Mouse (Mus musculus): ENCODE results near the gene E030018B13Rik. TPM values are rescaled to one million over a fixed set of nuclear protein-coding genes. Genes with fewer than 3 reads are reported as not detected.

Gene E030018B13Rik
- polyA plus RNA-seq (2012; rRNA removed) (not detected in 2 replicates), polyA plus RNA-seq (2014; fragmentation: Nextera tagmentation; extraction: Ambion mirVana) (not detected in 2 replicates)

DNA sequence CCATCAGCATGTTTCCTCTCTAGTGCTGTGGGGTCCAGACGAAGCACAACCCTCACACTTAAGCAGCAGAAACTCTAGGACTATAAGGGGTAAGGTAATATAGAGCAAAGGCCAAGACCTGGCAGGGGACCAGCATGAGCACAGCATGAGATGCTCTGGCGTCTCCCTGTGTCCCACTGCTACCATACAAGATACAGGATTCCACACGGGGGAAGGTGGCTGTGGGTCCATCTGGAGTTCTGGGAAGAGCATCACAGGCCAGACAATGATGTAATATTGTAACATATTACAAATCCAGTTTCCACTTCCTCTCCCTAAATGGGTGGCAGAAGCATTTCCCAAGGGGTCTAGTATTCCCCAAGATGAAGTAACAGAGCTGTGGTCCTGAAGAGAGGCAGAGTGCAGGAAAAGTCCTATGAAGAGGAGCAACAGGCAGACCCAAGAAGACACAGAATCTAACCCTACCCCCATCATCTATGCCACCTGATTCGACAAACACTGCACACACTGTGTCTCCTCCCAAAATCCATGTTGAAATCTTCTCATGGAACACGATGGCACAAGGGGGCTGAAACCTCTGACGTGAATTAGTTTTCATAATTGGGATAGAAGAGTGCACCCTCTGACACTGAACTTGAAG, at the start of gene E030018B13Rik:
Gene E030018B13Rik, plus strand, starts transcription at position 590 of the 640 bp plus-strand sequence.
- no peaks in the 10 kb centered on the region for H3K36me3 ChIP-seq (replicated peaks; ENCODE audit: control insufficient read depth, insufficient read depth, low read depth)
- no peaks in the 10 kb centered on the region for H3K9me3 ChIP-seq (ENCODE audit: control insufficient read depth, low read length)
- 70% methylated on average over 6 of the region's 6 CpGs for WGBS (ENCODE audit: insufficient replicate concordance)
- TF ChIP-seq EP300 (IDR thresholded peaks at IDR 0.05; ENCODE audit: low read depth) (no peak), CTCF (IDR thresholded peaks at IDR 0.05; ENCODE audit: low read depth) (no peak)
- peaks cover 9 to 38% of the 10 kb centered on the region in 2 experiments for H3K4me1 ChIP-seq (replicated peaks; ENCODE audit: control insufficient read depth in 2 of 2, insufficient read depth in 2 of 2, low read length in 1 of 2)
- no peak for DNase-seq (ENCODE audit: low read depth in 3 of 3, low spot score in 3 of 3)
- no peak within 1 kb of the TSS for H3K9ac ChIP-seq (replicated peaks)
- no peak within 1 kb of the TSS for H3K4me3 ChIP-seq (ENCODE audit: insufficient read depth in 1 of 2, low read depth in 2 of 2, low read length in 2 of 2)
- no peak for ATAC-seq (ENCODE audit: insufficient read depth)
- no peak within 1 kb of the TSS for H3K4me2 ChIP-seq (ENCODE audit: low read depth)
- no peak within 1 kb of the TSS for H3K27ac ChIP-seq
- no peaks in the 10 kb centered on the region for H3K27me3 ChIP-seq (ENCODE audit: control insufficient read depth, insufficient read depth, low read length)

DNA sequence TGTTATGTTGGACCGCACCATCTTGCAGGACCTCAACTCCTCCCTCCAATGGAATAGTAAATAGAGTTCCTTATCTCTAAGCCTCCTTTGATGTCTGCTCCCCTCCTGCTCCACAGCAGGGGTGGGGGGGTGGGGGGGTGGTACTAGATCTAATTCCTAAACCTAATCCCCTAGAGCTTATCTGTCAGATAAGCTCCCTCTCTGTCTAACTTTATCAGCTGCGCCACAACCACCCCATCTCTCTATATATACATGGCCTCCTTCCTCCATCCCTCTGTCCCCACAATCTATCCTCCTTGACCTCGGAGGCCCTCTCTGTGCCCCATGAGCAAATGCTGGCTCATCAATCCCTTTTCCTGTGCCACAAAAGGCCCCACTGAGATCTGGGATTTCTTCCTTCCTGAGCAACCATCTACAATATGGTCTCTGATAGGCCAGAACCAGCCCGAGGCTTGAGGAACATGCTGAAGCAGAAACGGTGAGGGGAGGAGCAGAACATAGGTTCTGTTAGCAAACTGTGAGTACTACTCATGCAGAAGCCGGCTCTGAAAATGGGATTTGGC, 48.2 kb upstream of the E030018B13Rik start:
- Histone ChIP-seq H3K27me3 (ENCODE audit: control insufficient read depth, insufficient read depth, low read length) (no peaks in the 10 kb centered on the region), H3K36me3 (replicated peaks; ENCODE audit: control insufficient read depth, insufficient read depth, low read depth) (no peaks in the 10 kb centered on the region), H3K9me3 (ENCODE audit: control insufficient read depth, low read length) (no peaks in the 10 kb centered on the region), H3K27ac (no peak overlapping the region), H3K4me2 (ENCODE audit: low read depth) (no peak overlapping the region), H3K4me1 (replicated peaks; ENCODE audit: control insufficient read depth in 2 of 2, insufficient read depth in 2 of 2, low read length in 1 of 2) (0 out of 4 replicates have a peak, but pooled peaks cover 0 to 2% of the 10 kb centered on the region in 2 experiments), H3K9ac (replicated peaks) (no peak overlapping the region), H3K4me3 (ENCODE audit: insufficient read depth in 1 of 2, low read depth in 2 of 2, low read length in 2 of 2) (no peak overlapping the region)
- TF ChIP-seq EP300 (IDR thresholded peaks at IDR 0.05; ENCODE audit: low read depth) (no peak), CTCF (IDR thresholded peaks at IDR 0.05; ENCODE audit: low read depth) (no peak)
- 25% methylated on average over 6 of the region's 6 CpGs for whole genome bisulfite sequencing (ENCODE audit: insufficient replicate concordance)
- DNase-seq (ENCODE audit: low read depth in 3 of 3, low spot score in 3 of 3) (no peak), ATAC-seq (ENCODE audit: insufficient read depth) (no peak)

DNA sequence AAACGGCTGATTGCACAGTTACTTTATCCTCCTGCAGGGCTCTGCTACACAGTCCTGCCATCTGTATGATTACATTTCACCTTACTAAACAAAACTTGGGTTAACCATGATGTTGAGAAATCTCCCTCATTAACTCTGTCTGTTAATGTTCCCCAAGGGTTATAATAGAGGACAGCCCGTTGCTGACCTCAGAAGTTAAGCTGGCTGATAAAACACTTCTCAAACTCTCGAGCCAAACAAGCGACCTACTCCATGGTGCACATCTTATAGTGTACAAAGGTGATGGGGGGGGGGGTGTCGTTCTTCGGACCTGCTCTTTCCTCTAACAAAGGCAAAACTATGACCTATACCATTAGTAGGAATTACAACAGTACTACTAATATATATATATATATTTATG, 45.0 kb upstream of the E030018B13Rik start:
- Histone ChIP-seq H3K4me2 (ENCODE audit: low read depth) (no peak overlapping the region), H3K27ac (no peak overlapping the region), H3K27me3 (ENCODE audit: control insufficient read depth, insufficient read depth, low read length) (no peaks in the 10 kb centered on the region), H3K9ac (replicated peaks) (no peak overlapping the region), H3K4me1 (replicated peaks; ENCODE audit: control insufficient read depth in 2 of 2, insufficient read depth in 2 of 2, low read length in 1 of 2) (0 out of 4 replicates have a peak, but pooled peaks cover 0 to 2% of the 10 kb centered on the region in 2 experiments), H3K36me3 (replicated peaks; ENCODE audit: control insufficient read depth, insufficient read depth, low read depth) (no peaks in the 10 kb centered on the region), H3K4me3 (ENCODE audit: insufficient read depth in 1 of 2, low read depth in 2 of 2, low read length in 2 of 2) (no peak overlapping the region), H3K9me3 (ENCODE audit: control insufficient read depth, low read length) (no peaks in the 10 kb centered on the region)
- WGBS (ENCODE audit: insufficient replicate concordance), result 56% methylated on average over 6 of the region's 6 CpGs
- TF ChIP-seq EP300 (IDR thresholded peaks at IDR 0.05; ENCODE audit: low read depth), result no peak
- TF ChIP-seq CTCF (IDR thresholded peaks at IDR 0.05; ENCODE audit: low read depth), result no peak
- DNase-seq (ENCODE audit: low read depth in 3 of 3, low spot score in 3 of 3), result no peak
- no peak for ATAC-seq (ENCODE audit: insufficient read depth)

DNA sequence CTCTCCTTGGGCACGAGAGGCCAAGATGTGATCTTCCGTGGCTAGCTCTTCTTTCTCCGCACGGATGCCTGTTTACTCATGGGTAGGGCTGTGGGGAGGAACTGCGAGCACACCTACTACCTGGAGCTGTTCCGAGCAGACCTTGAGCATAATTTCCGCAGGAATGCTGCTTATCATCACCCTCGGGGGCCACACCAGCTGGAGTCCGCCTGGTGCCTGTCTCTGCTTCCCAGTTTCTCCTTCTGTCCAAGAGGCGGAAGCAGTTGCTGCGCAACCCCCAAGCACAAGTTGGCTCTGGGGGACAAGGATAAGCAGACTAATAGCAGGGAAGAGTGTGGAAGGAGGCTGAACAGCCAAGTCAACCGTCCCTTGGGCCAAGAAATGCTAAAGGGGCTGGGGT, 42.8 kb upstream of the E030018B13Rik start:
- Histone ChIP-seq H3K27ac (no peak overlapping the region), H3K9ac (replicated peaks) (no peak overlapping the region), H3K36me3 (replicated peaks; ENCODE audit: control insufficient read depth, insufficient read depth, low read depth) (no peaks in the 10 kb centered on the region), H3K4me1 (replicated peaks; ENCODE audit: control insufficient read depth in 2 of 2, insufficient read depth in 2 of 2, low read length in 1 of 2) (peaks cover 0 to 3% of the 10 kb centered on the region in 2 experiments; a peak in 1 of 4 replicates), H3K4me3 (ENCODE audit: insufficient read depth in 1 of 2, low read depth in 2 of 2, low read length in 2 of 2) (no peak overlapping the region), H3K4me2 (ENCODE audit: low read depth) (no peak overlapping the region), H3K9me3 (ENCODE audit: control insufficient read depth, low read length) (no peaks in the 10 kb centered on the region), H3K27me3 (ENCODE audit: control insufficient read depth, insufficient read depth, low read length) (no peaks in the 10 kb centered on the region)
- TF ChIP-seq EP300 (IDR thresholded peaks at IDR 0.05; ENCODE audit: low read depth), result no peak
- no peak for TF ChIP-seq CTCF (IDR thresholded peaks at IDR 0.05; ENCODE audit: low read depth)
- ATAC-seq (ENCODE audit: insufficient read depth) (no peak), DNase-seq (ENCODE audit: low read depth in 3 of 3, low spot score in 3 of 3) (no peak)
- WGBS (ENCODE audit: insufficient replicate concordance), result 52% methylated on average over 12 of the region's 12 CpGs

- no peak for TF ChIP-seq CTCF (IDR thresholded peaks at IDR 0.05; ENCODE audit: low read depth)
- TF ChIP-seq EP300 (IDR thresholded peaks at IDR 0.05; ENCODE audit: low read depth), result no peak
- Histone ChIP-seq H3K36me3 (replicated peaks; ENCODE audit: control insufficient read depth, insufficient read depth, low read depth) (no peaks in the 10 kb centered on the region), H3K4me1 (replicated peaks; ENCODE audit: control insufficient read depth in 2 of 2, insufficient read depth in 2 of 2, low read length in 1 of 2) (peaks cover 0 to 3% of the 10 kb centered on the region in 2 experiments; a peak in 1 of 4 replicates), H3K27me3 (ENCODE audit: control insufficient read depth, insufficient read depth, low read length) (no peaks in the 10 kb centered on the region), H3K9ac (replicated peaks) (no peak overlapping the region), H3K4me2 (ENCODE audit: low read depth) (no peak overlapping the region), H3K9me3 (ENCODE audit: control insufficient read depth, low read length) (no peaks in the 10 kb centered on the region), H3K27ac (no peak overlapping the region), H3K4me3 (ENCODE audit: insufficient read depth in 1 of 2, low read depth in 2 of 2, low read length in 2 of 2) (no peak overlapping the region)
- DNase-seq (ENCODE audit: low read depth in 3 of 3, low spot score in 3 of 3) (no peak), ATAC-seq (ENCODE audit: insufficient read depth) (no peak)
Observed at GRCm38 (mm10) chr7:63875686-63876085, 41.0 kb upstream of the E030018B13Rik start.

Measured in liver, embryonic 14.5 days (tissue).